Mouse (Mus musculus) stomach, postnatal 0 days (tissue): ENCODE results near the gene Ino80e.

ENCODE experiments used
- CTCF ChIP-seq: IDR thresholded peaks from 2 replicates; pipeline ENCODE4 v1.5.1; 2016; ENCODE audit warnings: antibody characterized with exemption, low read depth, mild to moderate bottlenecking, moderate library complexity
- EP300 ChIP-seq: optimal IDR thresholded peaks from 2 replicates; pipeline ENCODE3; 2016; ENCODE audit warnings: antibody characterized with exemption

- TF ChIP-seq EP300, result no peak
- no peak for TF ChIP-seq CTCF
Measured at GRCm38 (mm10) chr7:126897390-126898101, 35.4 kb upstream of the Ino80e start.
